Mouse (Mus musculus): ENCODE results near the gene Fbln7.

DNA sequence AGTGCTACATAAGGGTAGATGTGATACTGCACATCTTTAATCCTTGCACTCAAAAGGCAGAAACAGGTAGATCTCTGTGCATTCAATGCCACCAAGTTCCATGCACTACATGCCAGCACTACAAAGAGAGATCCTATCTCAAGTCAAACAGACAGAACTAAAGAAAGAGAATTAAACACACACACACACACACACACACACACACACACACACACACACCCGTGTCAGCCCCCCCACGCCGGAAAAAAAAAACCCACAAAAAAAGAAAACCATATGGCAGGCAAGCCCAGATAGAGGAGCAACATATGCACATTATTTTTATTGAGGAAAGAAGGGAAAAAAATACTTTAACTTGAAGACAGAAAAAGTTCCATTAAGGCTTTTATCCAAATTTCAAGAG lies 65.7 kb downstream of the Fbln7 start:
- TF ChIP-seq KAT2A (conservative IDR thresholded peaks at IDR 0.05; ENCODE audit: low read depth, low read length) (no peak), ZC3H11A (IDR thresholded peaks at IDR 0.05; ENCODE audit: low read depth, low read length) (no peak), POLR2AphosphoS2 (IDR thresholded peaks at IDR 0.05; ENCODE audit: low read length) (no peak), MYB (IDR thresholded peaks at IDR 0.05; ENCODE audit: low read depth, low read length) (no peak), NRF1 (IDR thresholded peaks at IDR 0.05; ENCODE audit: insufficient read depth, low read depth, low read length, poor library complexity, severe bottlenecking) (no peak), CTCF (IDR thresholded peaks at IDR 0.05 in 2 of 3, conservative IDR thresholded peaks at IDR 0.05 in 1 of 3; ENCODE audit: control insufficient read depth in 1 of 3, insufficient read depth in 1 of 3, low read depth in 2 of 3, low read length in 3 of 3, poor library complexity in 1 of 3, severe bottlenecking in 1 of 3) (no peak), EP300 (IDR thresholded peaks at IDR 0.05; ENCODE audit: low read depth in 1 of 2, low read length in 2 of 2) (no peak), UBTF (IDR thresholded peaks at IDR 0.05; ENCODE audit: borderline replicate concordance, insufficient read depth, low read depth, low read length) (no peak), POLR2A (IDR thresholded peaks at IDR 0.05; ENCODE audit: control insufficient read depth in 1 of 2, insufficient read depth in 1 of 2, low read depth in 1 of 2, low read length in 2 of 2, poor library complexity in 1 of 2) (no peak), MAFK (IDR thresholded peaks at IDR 0.05; ENCODE audit: borderline replicate concordance, low read depth, low read length) (no peak), RAD21 (IDR thresholded peaks at IDR 0.05; ENCODE audit: low read depth, low read length) (no peak)
